Comparison of ENCODE assay signal across 24 mouse cellular contexts in genomic region chr9:35187351-35187903, GRCm38 (mm10). TPM values are rescaled to one million over a fixed set of nuclear protein-coding genes. Genes with fewer than 3 reads are reported as not detected.
A peak's percentile ranks its signal among the peaks of the same experiment; 100 is the strongest.
DNase-seq lines count a peak whose midpoint lies in the region; ATAC-seq and TF ChIP-seq lines count a peak whose summit lies in the region.
"Had no signal": no experiment of that assay in that cellular context is flagged by ENCODE, and none has a peak within 500 bp of the region (broad histone marks: within the 10 kb centered on the region; RNA-seq: fewer than 3 reads in every experiment).

No protein-coding gene starts in this region.

- TF ChIP-seq CTCF in lung, embryonic 14.5 days (IDR thresholded peaks at IDR 0.05; ENCODE audit: low read depth): no peak
- TF ChIP-seq CTCF in lung, adult 2 months (IDR thresholded peaks at IDR 0.05; ENCODE audit: insufficient read depth, low read length): no peak

- no peaks in the 10 kb centered on the region for H3K4me1 ChIP-seq in lung, embryonic 14.5 days (ENCODE audit: insufficient read depth)
- H3K4me1 ChIP-seq in lung, adult 2 months (ENCODE audit: control insufficient read depth, insufficient read depth, low read length): no peaks in the 10 kb centered on the region; the same call in 1 of the 2 replicates
- H3K4me1 ChIP-seq: forebrain, embryonic 10.5 days; heart, embryonic 10.5 days; heart, embryonic 13.5 days had no signal

- no peak overlapping the region for H3K27ac ChIP-seq in lung, embryonic 14.5 days (ENCODE audit: low read depth)
- H3K27ac ChIP-seq: forebrain, embryonic 10.5 days; forebrain, embryonic 13.5 days; heart, adult 2 months; heart, embryonic 10.5 days; heart, embryonic 13.5 days; hindbrain, embryonic 15.5 days had no signal

- H3K27me3 ChIP-seq in lung, embryonic 14.5 days (ENCODE audit: insufficient read depth, low read length): no peaks in the 10 kb centered on the region
- H3K27me3 ChIP-seq: forebrain, embryonic 13.5 days; heart, embryonic 13.5 days; hindbrain, embryonic 15.5 days; Patski had no signal

- no peaks in the 10 kb centered on the region for H3K9me3 ChIP-seq in lung, embryonic 14.5 days (ENCODE audit: low read depth, low read length)
- H3K9me3 ChIP-seq: forebrain, embryonic 10.5 days; forebrain, embryonic 13.5 days; G1E; heart, embryonic 10.5 days; heart, embryonic 13.5 days; hindbrain, embryonic 15.5 days had no signal

- H3K4me2 ChIP-seq in lung, embryonic 14.5 days: no peak overlapping the region
- H3K4me2 ChIP-seq: forebrain, embryonic 13.5 days; heart, embryonic 13.5 days; hindbrain, embryonic 15.5 days had no signal

- no peak for ATAC-seq in lung, embryonic 14.5 days (ENCODE audit: insufficient read depth)
- ATAC-seq: forebrain, embryonic 13.5 days; forebrain, embryonic 16.5 days; Patski had no signal

- 74% methylated on average over 10 of the region's 10 CpGs for WGBS in lung, embryonic 14.5 days
- WGBS in lung, adult 2 months: 78% methylated on average over 10 of the region's 10 CpGs

- H3K9ac ChIP-seq in lung, embryonic 14.5 days: no peak overlapping the region
- H3K9ac ChIP-seq: forebrain, embryonic 13.5 days; heart, embryonic 13.5 days; hindbrain, embryonic 15.5 days had no signal

- H3K36me3 ChIP-seq in lung, embryonic 14.5 days (ENCODE audit: insufficient read depth): peaks cover 36% of the 10 kb centered on the region; the same call in 1 of the 2 replicates
- H3K36me3 ChIP-seq: hindbrain, embryonic 15.5 days had no signal

- peak; percentile 65 for DNase-seq in gastrocnemius, adult 18-20 months (ENCODE audit: low spot score)
- DNase-seq in gastrocnemius, postnatal 10 days: no peak
- peak; percentile 24 for DNase-seq in lung, embryonic 14.5 days
- no peak for DNase-seq in lung, postnatal 36 days
- peak; percentile 31 for DNase-seq in lung, postnatal 10 days
- DNase-seq in lung, adult 2 months: no peak
- peak; percentile 2 for DNase-seq in testis, postnatal 14 days (ENCODE audit: low spot score)
- no peak for DNase-seq in testis, postnatal 10 days (ENCODE audit: low spot score)
- DNase-seq: adrenal gland, postnatal 10 days; adrenal gland, postnatal 36 days; cerebellum, adult 18-20 months; cerebellum, adult 9-10 months; cerebellum, postnatal 14 days; heart, adult 2 months; heart, postnatal 14 days; heart, postnatal 4 days had no signal

- H3K4me3 ChIP-seq in lung, embryonic 14.5 days (ENCODE audit: low read depth, low read length): no peak overlapping the region
- no peak overlapping the region for H3K4me3 ChIP-seq in lung, adult 2 months (replicated peaks; ENCODE audit: extremely low read depth, low read depth, low read length)
- H3K4me3 ChIP-seq: forebrain, embryonic 10.5 days; forebrain, embryonic 13.5 days; heart, adult 2 months; heart, embryonic 10.5 days; heart, embryonic 13.5 days; hindbrain, embryonic 15.5 days had no signal

- TF ChIP-seq POLR2A in lung, adult 2 months (IDR thresholded peaks at IDR 0.05; ENCODE audit: borderline replicate concordance, extremely low read depth, low read depth, low read length): no peak

RNA-seq across cellular contexts. Expression of gene Dcps, which starts 11.6 kb away (rescaled TPM):
- 1 to 10 TPM; 7.5 to 10.0 TPM for total RNA-seq in gastrocnemius, adult 18-20 months (2021)
- total RNA-seq in gastrocnemius, postnatal 10 days (2021): 10 to 100 TPM; 11.2 TPM
- polyA plus RNA-seq in lung, embryonic 14.5 days (2014; fragmentation: Nextera tagmentation; extraction: Ambion mirVana): 84.8 and 87.0 TPM in 2 replicates
- 27.7 and 31.2 TPM in 2 replicates for polyA plus RNA-seq in lung, adult 2 months (2012; rRNA removed)

RNA-seq across cellular contexts. Expression of gene Srpr, which starts 12.5 kb away (rescaled TPM):
- total RNA-seq in gastrocnemius, adult 18-20 months (2021): 100 to 1,000 TPM; 228 to 237 TPM
- 100 to 1,000 TPM; 171 to 172 TPM for total RNA-seq in gastrocnemius, postnatal 10 days (2021)
- 129 and 133 TPM in 2 replicates for polyA plus RNA-seq in lung, embryonic 14.5 days (2014; fragmentation: Nextera tagmentation; extraction: Ambion mirVana)
- polyA plus RNA-seq in lung, adult 2 months (2012; rRNA removed): 72.4 and 88.1 TPM in 2 replicates

RNA-seq across cellular contexts. Expression of gene Tirap, which starts 12.7 kb away (rescaled TPM):
- 10 to 100 TPM; 24.4 to 35.0 TPM for total RNA-seq in gastrocnemius, adult 18-20 months (2021)
- total RNA-seq in gastrocnemius, postnatal 10 days (2021): 10 to 100 TPM; 17.1 to 18.4 TPM
- 11.6 and 12.0 TPM in 2 replicates for polyA plus RNA-seq in lung, embryonic 14.5 days (2014; fragmentation: Nextera tagmentation; extraction: Ambion mirVana)
- polyA plus RNA-seq in lung, adult 2 months (2012; rRNA removed): 19.9 and 20.8 TPM in 2 replicates

RNA-seq across cellular contexts. Expression of gene Foxred1, which starts 23.4 kb away (rescaled TPM):
- total RNA-seq in gastrocnemius, adult 18-20 months (2021): 10 to 100 TPM; 14.6 to 19.5 TPM
- 10 to 100 TPM; 34.8 to 41.1 TPM for total RNA-seq in gastrocnemius, postnatal 10 days (2021)
- 39.6 and 41.1 TPM in 2 replicates for polyA plus RNA-seq in lung, embryonic 14.5 days (2014; fragmentation: Nextera tagmentation; extraction: Ambion mirVana)
- polyA plus RNA-seq in lung, adult 2 months (2012; rRNA removed): 12.4 and 18.3 TPM in 2 replicates

Comparison
In these comparisons a context has a peak if more than half of its experiments do, and no peak if none do; other contexts are left out.
1. DNase-seq: peak in gastrocnemius, adult 18-20 months (single experiment), lung, embryonic 14.5 days (single experiment), lung, postnatal 10 days (single experiment) and testis, postnatal 14 days (single experiment); none in gastrocnemius, postnatal 10 days (single experiment), lung, postnatal 36 days (single experiment), lung, adult 2 months (single experiment) and testis, postnatal 10 days (single experiment).